Mouse (Mus musculus): ENCODE measurements around the gene Ccr10. TPM values are rescaled to one million over a fixed set of nuclear protein-coding genes. Genes with fewer than 3 reads are reported as not detected.

Gene Ccr10
- polyA plus RNA-seq, 1 experiment from 2014 or later: 0.31 TPM

DNA sequence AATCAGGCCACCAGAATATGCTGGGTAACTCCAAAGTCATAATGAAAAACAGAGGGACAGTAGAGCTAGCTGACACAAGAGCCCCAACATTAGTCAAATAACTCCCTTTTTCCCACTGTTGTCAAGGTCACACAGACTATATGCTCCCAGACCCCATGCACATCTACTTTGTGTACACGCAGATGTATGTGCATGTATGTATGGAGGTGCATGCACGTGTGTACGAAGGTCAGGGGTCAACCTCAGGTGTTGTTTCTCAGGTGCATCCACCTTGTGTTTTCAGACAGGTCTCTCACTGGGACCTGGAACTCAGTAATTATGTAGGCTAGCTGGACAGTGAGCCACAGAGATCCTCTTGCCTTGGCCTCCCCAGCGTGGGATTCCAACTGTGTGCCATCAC, 10.2 kb upstream of the Ccr10 start:
- ATAC-seq (replicated peaks): no peak
- 93% methylated on average over 4 of the region's 4 CpGs for WGBS
- peaks cover 13% of the 10 kb centered on the region for H3K4me1 ChIP-seq

DNA sequence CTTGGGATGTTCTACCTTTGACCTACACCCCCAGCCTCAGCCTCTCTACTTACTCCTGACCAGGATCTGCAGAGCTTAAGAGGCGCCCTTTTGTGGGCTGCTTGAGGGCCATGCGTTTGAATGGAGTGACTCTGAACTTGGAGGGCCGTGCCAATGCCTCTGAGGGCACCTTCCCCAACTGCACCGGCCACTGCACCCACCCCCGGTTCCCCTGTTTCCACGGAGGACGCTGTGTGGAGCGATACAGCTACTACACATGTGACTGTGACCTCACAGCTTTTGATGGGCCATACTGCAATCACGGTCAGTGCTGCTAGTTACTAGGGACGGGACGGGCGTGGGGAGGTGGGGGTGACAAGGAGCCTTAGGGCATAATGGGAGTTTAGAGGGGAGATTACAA, 9.7 kb upstream of the Ccr10 start:
- 85% methylated on average over 12 of the region's 12 CpGs for WGBS
- no peak for ATAC-seq (replicated peaks)
- no peak overlapping the region for H3K27ac ChIP-seq
- no peaks in the 10 kb centered on the region for H3K9me3 ChIP-seq
- no peak overlapping the region for H3K9ac ChIP-seq
- no peak overlapping the region for H3K4me3 ChIP-seq
- H3K27me3 ChIP-seq (replicated peaks): no peaks in the 10 kb centered on the region
- H3K36me3 ChIP-seq (replicated peaks): 0 out of 2 replicates have a peak, but pooled peaks cover 5% of the 10 kb centered on the region
- no peak overlapping the region for H3K4me2 ChIP-seq
- H3K4me1 ChIP-seq: peaks cover 9% of the 10 kb centered on the region

More for the DNA sequence above, 10.2 kb upstream of the Ccr10 start:
- Histone ChIP-seq H3K27me3 (replicated peaks) (no peaks in the 10 kb centered on the region), H3K4me2 (no peak overlapping the region), H3K9ac (no peak overlapping the region), H3K36me3 (replicated peaks) (0 out of 2 replicates have a peak, but pooled peaks cover 5% of the 10 kb centered on the region), H3K4me3 (no peak overlapping the region), H3K27ac (no peak overlapping the region), H3K9me3 (no peaks in the 10 kb centered on the region)

DNA sequence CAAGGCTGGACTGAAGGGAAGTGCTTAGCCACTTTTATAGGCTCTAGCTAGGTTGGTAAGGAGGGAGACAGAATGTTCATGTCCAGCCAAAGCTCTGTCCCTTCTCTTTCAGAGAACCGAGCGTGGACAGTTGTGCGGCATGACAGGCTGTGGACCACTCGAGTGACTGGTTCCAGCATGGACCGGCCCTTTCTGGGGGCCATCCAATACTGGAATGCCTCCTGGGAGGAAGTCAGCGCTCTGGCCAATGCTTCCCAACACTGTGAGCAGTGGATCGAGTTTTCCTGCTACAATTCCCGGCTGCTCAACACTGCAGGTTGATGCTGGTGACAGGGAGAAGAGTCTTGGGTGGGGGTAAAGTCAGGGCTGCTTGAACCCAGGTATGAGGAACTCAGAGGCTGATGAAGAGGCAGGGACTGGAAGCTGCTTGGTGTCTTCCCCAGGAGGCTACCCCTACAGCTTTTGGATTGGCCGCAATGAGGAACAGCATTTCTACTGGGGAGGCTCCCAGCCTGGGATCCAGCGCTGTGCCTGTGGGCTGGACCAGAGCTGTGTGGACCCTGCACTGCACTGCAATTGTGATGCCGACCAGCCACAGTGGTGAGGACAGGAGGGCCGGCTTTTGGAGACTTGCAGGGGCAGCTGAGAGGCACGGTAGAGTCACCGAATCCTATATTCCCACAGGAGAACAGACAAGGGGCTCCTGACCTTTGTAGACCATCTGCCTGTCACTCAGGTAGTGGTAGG, 7.7 kb upstream of the Ccr10 start:
- H3K9ac ChIP-seq: no peak overlapping the region
- 72% methylated on average over 14 of the region's 14 CpGs for WGBS
- H3K27me3 ChIP-seq (replicated peaks): peaks cover 6% of the 10 kb centered on the region
- H3K36me3 ChIP-seq (replicated peaks): 0 out of 2 replicates have a peak, but pooled peaks cover 5% of the 10 kb centered on the region
- no peak for ATAC-seq (replicated peaks)
- peaks cover 5% of the 10 kb centered on the region; the same call in 1 of the 2 replicates for H3K4me1 ChIP-seq
- no peak overlapping the region for H3K27ac ChIP-seq
- H3K4me3 ChIP-seq: no peak overlapping the region
- no peaks in the 10 kb centered on the region for H3K9me3 ChIP-seq
- no peak overlapping the region for H3K4me2 ChIP-seq

DNA sequence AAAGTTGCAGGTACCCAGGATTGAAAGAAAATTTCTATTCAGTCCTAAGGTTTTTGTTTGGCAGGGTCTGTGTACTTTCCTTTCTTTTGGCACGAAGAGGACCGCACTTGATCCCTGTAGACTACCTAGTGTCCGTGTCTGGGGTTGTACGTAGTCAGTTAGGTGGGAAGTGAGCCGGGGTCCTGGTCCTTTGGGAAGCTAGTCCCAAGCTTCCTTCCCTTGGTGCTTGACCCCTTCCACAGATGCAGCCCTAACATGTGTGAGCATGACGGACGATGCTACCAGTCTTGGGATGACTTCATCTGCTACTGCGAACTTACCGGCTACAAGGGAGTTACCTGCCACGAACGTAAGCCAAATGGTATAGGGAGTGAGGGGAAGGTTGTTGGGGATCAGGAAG, 6.7 kb upstream of the Ccr10 start:
- Histone ChIP-seq H3K4me2 (no peak overlapping the region), H3K36me3 (replicated peaks) (0 out of 2 replicates have a peak, but pooled peaks cover 5% of the 10 kb centered on the region), H3K4me1 (peaks cover 14% of the 10 kb centered on the region), H3K27ac (no peak overlapping the region), H3K9me3 (no peaks in the 10 kb centered on the region), H3K9ac (no peak overlapping the region), H3K4me3 (no peak overlapping the region), H3K27me3 (replicated peaks) (peaks cover 16% of the 10 kb centered on the region)
- no peak for ATAC-seq (replicated peaks)
- 91% methylated on average over 11 of the region's 11 CpGs for WGBS

DNA sequence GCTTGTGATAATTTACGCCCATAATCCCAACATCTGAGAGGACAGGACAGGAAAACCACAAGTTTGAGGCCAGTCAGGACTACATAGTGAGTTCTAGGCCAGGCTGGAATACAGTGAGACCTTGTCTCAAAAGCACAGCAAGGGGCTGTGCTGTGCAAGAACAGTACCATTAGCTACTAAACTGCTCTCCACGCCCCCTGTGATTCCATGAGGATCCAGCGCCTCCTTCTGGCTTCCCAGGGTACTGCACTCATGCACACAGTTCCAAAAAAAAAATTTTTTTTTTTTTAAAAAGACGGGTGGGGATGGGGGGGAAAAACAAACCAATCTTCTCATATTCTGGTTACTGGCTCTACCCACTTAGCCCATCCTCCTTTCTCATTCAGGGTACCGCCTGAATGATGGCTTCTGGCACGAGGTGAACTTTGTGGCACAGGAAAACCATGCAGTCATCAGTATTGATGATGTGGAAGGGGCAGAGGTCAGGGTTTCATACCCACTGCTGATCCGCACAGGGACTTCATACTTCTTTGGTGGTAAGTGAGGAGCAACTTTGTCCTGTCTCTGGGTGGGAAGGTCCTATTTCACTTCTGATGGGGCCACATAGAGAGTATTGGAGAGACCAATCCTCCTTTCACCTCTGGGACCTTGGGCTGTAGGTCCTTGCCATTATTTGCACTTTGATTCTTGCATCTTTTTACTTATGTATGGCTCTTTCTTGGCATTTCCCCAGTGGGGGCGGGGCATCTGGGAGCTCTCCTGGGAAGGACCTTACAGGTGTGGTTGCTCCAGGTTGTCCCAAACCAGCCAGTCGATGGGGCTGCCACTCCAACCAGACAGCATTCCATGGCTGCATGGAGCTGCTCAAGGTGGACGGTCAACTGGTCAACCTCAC, 5.8 kb upstream of the Ccr10 start:
- H3K4me2 ChIP-seq: no peak overlapping the region
- H3K36me3 ChIP-seq (replicated peaks): 0 out of 2 replicates have a peak, but pooled peaks cover 5% of the 10 kb centered on the region
- H3K27ac ChIP-seq: no peak overlapping the region
- no peak for ATAC-seq (replicated peaks)
- no peak overlapping the region for H3K9ac ChIP-seq
- H3K4me1 ChIP-seq: peaks cover 21% of the 10 kb centered on the region
- 44% methylated on average over 10 of the region's 10 CpGs for WGBS
- H3K4me3 ChIP-seq: no peak overlapping the region
- H3K27me3 ChIP-seq (replicated peaks): peaks cover 18% of the 10 kb centered on the region
- H3K9me3 ChIP-seq: no peaks in the 10 kb centered on the region

DNA sequence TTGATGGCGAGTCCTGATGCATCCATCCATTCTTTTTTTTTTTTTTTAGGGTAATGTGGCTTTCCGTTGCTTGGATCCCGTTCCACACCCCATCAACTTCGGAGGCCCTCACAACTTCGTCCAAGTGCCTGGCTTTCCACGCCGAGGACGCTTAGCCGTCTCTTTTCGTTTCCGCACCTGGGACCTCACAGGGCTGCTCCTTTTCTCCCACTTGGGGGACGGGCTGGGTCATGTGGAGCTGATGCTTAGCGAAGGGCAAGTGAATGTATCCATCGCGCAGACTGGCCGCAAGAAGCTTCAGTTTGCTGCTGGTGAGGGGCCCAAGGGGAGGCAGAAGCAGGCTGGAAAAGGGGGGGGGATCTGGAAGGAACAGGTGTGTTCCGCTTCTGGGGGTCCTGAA, 5.0 kb upstream of the Ccr10 start:
- 0 out of 2 replicates have a peak, but pooled peaks cover 5% of the 10 kb centered on the region for H3K36me3 ChIP-seq (replicated peaks)
- H3K9me3 ChIP-seq: no peaks in the 10 kb centered on the region
- H3K27ac ChIP-seq: no peak overlapping the region
- 67% methylated on average over 17 of the region's 17 CpGs for WGBS
- no peak overlapping the region for H3K4me3 ChIP-seq
- peaks cover 27% of the 10 kb centered on the region for H3K4me1 ChIP-seq
- peaks cover 18% of the 10 kb centered on the region for H3K27me3 ChIP-seq (replicated peaks)
- no peak overlapping the region for H3K9ac ChIP-seq
- no peak for ATAC-seq (replicated peaks)
- H3K4me2 ChIP-seq: no peak overlapping the region

DNA sequence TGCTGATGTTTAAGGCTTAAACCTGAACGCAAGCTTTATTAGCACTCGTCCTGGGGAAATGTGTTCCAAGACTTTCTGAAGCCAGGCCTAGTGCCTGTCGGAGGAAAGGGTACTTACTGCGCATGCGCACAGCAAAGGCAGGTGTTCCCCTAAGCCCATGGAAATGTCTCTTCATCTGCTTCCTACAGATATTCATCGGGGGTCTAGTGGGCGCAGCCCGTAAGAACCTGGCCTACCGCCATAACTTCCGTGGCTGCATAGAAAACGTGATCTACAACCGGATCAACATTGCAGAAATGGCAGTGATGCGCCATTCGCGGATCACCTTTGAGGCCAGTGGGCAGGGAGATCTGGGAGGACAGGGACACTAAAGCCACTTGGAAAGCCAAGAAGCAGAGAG, 4.1 kb upstream of the Ccr10 start:
- Histone ChIP-seq H3K27me3 (replicated peaks) (peaks cover 25% of the 10 kb centered on the region), H3K4me3 (no peak overlapping the region), H3K36me3 (replicated peaks) (0 out of 2 replicates have a peak, but pooled peaks cover 5% of the 10 kb centered on the region), H3K4me1 (peaks cover 36% of the 10 kb centered on the region), H3K4me2 (no peak overlapping the region), H3K27ac (no peak overlapping the region), H3K9me3 (no peaks in the 10 kb centered on the region), H3K9ac (no peak overlapping the region)
- 75% methylated on average over 15 of the region's 15 CpGs for WGBS
- no peak for ATAC-seq (replicated peaks)

DNA sequence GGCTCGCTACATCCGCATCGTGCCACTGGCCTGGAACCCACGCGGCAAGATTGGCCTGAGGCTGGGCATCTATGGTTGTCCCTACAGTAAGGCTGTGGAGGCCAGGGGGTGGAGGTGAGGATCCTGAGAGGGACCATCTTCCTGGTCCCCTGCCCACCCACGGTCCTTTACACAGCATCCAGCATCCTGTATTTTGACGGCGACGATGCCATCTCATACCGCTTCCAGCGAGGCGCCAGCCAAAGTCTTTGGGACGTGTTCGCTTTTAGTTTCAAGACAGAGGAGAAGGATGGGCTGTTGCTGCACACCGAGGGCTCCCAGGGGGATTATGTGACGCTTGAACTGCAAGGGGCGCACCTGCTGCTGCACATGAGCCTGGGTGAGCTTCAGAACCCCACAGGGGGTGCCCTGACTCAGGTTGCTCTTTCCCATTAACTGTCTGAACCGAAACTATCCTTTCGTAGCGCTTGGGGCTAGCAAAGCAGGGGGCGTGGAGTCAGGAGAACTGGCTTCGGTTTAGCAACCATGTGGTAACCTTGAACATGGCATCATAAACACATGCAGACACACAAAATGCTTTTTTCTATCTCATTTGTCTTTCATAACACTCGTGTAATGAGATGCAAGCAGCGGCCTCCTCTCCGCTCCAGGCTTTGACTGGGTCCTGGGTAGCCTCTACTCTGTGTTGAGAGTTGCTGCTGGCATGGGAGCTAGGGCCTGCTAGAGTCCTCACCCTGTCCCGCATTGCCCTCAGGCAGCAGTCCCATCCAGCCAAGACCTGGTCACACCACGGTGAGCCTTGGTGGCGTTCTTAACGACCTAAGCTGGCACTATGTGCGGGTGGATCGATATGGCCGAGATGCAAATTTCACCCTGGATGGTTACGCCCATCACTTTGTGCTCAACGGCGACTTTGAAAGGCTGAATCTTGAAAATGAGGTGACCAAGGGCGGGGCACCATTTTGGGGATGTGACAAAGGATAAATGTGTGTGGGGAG, 3.1 kb upstream of the Ccr10 start:
- Histone ChIP-seq H3K4me2 (no peak overlapping the region), H3K9ac (no peak overlapping the region), H3K9me3 (no peaks in the 10 kb centered on the region), H3K27me3 (replicated peaks) (peaks cover 25% of the 10 kb centered on the region), H3K36me3 (replicated peaks) (0 out of 2 replicates have a peak, but pooled peaks cover 4% of the 10 kb centered on the region), H3K4me3 (0 out of 2 replicates have a peak overlapping the region, but pooled peaks have one; percentile 1), H3K27ac (no peak overlapping the region), H3K4me1 (peaks cover 46% of the 10 kb centered on the region)
- ATAC-seq (replicated peaks): no peak
- 50% methylated on average over 36 of the region's 36 CpGs for WGBS

DNA sequence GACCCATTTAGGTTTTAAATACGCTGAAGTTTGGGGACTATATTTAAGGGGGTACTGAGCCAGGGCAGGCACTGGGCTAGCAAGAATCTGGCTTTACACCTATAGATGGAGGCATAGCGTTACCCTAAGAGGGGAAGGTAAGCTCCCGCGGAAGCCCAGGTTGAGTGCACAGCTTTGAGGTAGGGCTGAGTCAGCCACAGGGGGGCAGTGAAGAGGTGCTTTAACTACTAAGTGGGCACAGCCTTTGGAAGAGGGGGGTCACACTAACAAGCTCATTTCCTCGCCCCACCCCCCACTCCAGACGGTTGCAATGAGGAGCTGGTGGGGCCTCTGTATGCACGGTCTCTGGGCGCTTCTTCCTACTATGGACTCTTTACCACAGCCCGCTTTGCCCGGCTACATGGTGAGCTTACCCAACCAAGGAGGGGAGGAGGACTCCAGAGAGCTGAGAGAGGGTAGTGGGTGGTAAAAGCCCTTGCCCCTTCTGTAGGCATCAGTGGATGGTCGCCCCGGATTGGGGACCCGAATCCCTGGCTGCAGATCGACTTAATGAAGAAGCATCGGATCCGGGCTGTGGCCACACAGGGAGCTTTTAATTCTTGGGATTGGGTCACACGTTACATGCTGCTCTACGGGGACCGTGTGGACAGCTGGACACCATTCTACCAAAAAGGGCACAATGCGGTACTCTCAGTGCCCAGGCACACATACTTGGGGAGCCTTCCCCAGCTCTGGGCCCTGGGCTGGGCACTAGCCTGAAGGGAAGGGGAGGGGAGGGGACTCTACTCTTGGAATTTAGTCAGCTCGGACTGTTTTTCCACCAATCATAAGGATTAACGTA, 1.9 kb upstream of the Ccr10 start:
- 0 out of 2 replicates have a peak overlapping the region, but pooled peaks have one; percentile 46 for H3K9ac ChIP-seq
- 23% methylated on average over 22 of the region's 22 CpGs for WGBS
- no peaks in the 10 kb centered on the region for H3K36me3 ChIP-seq (replicated peaks)
- peak overlapping the region; percentile 43 for H3K4me3 ChIP-seq
- no peaks in the 10 kb centered on the region for H3K9me3 ChIP-seq
- ATAC-seq (replicated peaks): no peak; the same call in 1 of the 2 replicates
- H3K4me1 ChIP-seq: peaks cover 56% of the 10 kb centered on the region
- H3K27ac ChIP-seq: no peak overlapping the region
- peak overlapping the region; percentile 57 for H3K4me2 ChIP-seq
- peaks cover 25% of the 10 kb centered on the region for H3K27me3 ChIP-seq (replicated peaks)

DNA sequence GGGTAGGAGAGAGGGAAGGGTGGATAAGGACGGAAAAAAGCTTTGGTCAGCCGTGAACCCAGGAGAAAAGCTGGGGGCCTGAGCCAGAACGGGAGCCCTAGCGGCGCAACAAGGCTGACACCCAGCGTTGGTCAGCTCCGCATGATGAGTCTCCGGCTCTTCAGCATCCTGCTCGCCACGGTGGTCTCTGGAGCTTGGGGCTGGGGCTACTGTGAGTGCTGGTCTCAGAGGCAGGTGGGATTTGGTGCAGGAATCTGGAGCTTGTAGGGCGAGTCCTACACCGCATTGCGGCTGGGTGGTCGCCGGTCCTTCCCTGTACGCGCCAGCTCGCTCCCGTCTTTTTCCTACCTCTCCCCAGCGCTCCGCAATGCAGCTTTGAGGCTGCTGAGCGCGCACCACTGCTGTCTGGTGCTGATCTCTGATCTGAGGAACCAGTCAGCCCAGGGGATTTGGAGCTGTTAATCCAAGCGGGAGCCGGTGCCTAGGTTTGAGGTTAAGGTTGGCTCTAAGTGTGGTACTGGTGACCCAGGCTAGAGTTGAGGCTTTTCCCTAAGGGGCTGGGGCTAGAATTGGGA, 961 bp upstream of the Ccr10 start:
- peak overlapping the region; percentile 57 for H3K4me2 ChIP-seq
- under 1% methylated on average over 25 of the region's 25 CpGs for WGBS
- H3K4me3 ChIP-seq: peak overlapping the region; percentile 43
- H3K27ac ChIP-seq: peak overlapping the region; percentile 66
- no peaks in the 10 kb centered on the region for H3K9me3 ChIP-seq
- no peak for ATAC-seq (replicated peaks)
- H3K27me3 ChIP-seq (replicated peaks): peaks cover 25% of the 10 kb centered on the region
- no peaks in the 10 kb centered on the region for H3K36me3 ChIP-seq (replicated peaks)
- peaks cover 63% of the 10 kb centered on the region for H3K4me1 ChIP-seq
- H3K9ac ChIP-seq: peak overlapping the region; percentile 46
